Mouse (Mus musculus): ENCODE measurements around the gene Kcnj12.

The Kcnj12 gene

GRCm38 (mm10) chr11:61024996-61025395 lies 2.6 kb downstream of the Kcnj12 start:
- DNase-seq (ENCODE audit: low read depth, low spot score), result no peak

- DNase-seq (ENCODE audit: low read depth, low spot score), result no peak
Observed at GRCm38 (mm10) chr11:61025594-61025993, 3.2 kb downstream of the Kcnj12 start.

- DNase-seq (ENCODE audit: low read depth, low spot score), result no peak
Observed at GRCm38 (mm10) chr11:61026381-61026780, 4.0 kb downstream of the Kcnj12 start.

- peak; percentile 79 for DNase-seq (ENCODE audit: low read depth, low spot score)
Observed at GRCm38 (mm10) chr11:61027160-61027559, 4.8 kb downstream of the Kcnj12 start.

GRCm38 (mm10) chr11:61028211-61028950 lies 6.0 kb downstream of the Kcnj12 start:
- DNase-seq (ENCODE audit: low read depth, low spot score), result no peak

GRCm38 (mm10) chr11:61029116-61029740 lies 6.9 kb downstream of the Kcnj12 start:
- DNase-seq (ENCODE audit: low read depth, low spot score), result no peak

GRCm38 (mm10) chr11:61029864-61030595 lies 7.7 kb downstream of the Kcnj12 start:
- no peak for DNase-seq (ENCODE audit: low read depth, low spot score)

GRCm38 (mm10) chr11:61031137-61031536 lies 8.8 kb downstream of the Kcnj12 start:
- no peak for DNase-seq (ENCODE audit: low read depth, low spot score)

- DNase-seq (ENCODE audit: low read depth, low spot score), result no peak
Observed at GRCm38 (mm10) chr11:61031658-61032445, 9.5 kb downstream of the Kcnj12 start.

- DNase-seq (ENCODE audit: low read depth, low spot score), result no peak
Observed at GRCm38 (mm10) chr11:61032481-61032880, 10.1 kb downstream of the Kcnj12 start.

GRCm38 (mm10) chr11:61033160-61033559 lies 10.8 kb downstream of the Kcnj12 start:
- no peak for DNase-seq (ENCODE audit: low read depth, low spot score)

GRCm38 (mm10) chr11:61036639-61037038 lies 14.3 kb downstream of the Kcnj12 start:
- no peak for DNase-seq (ENCODE audit: low read depth, low spot score)

- DNase-seq (ENCODE audit: low read depth, low spot score), result no peak
Observed at GRCm38 (mm10) chr11:61038277-61038782, 16.0 kb downstream of the Kcnj12 start.

- no peak for DNase-seq (ENCODE audit: low read depth, low spot score)
Observed at GRCm38 (mm10) chr11:61040856-61041652, 18.7 kb downstream of the Kcnj12 start.

- DNase-seq (ENCODE audit: low read depth, low spot score), result no peak
Observed at GRCm38 (mm10) chr11:61042593-61042992, 20.2 kb downstream of the Kcnj12 start.

- peak; percentile 70 for DNase-seq (ENCODE audit: low read depth, low spot score)
Observed at GRCm38 (mm10) chr11:61043055-61043992, 21.0 kb downstream of the Kcnj12 start.

GRCm38 (mm10) chr11:61044741-61045140 lies 22.4 kb downstream of the Kcnj12 start:
- no peak for DNase-seq (ENCODE audit: low read depth, low spot score)

GRCm38 (mm10) chr11:61047441-61047840 lies 25.1 kb downstream of the Kcnj12 start:
- DNase-seq (ENCODE audit: low read depth, low spot score), result no peak

- no peak for DNase-seq (ENCODE audit: low read depth, low spot score)
Observed at GRCm38 (mm10) chr11:61051151-61051550, 28.8 kb downstream of the Kcnj12 start.

GRCm38 (mm10) chr11:61056871-61057270 lies 34.5 kb downstream of the Kcnj12 start:
- no peak for DNase-seq (ENCODE audit: low read depth, low spot score)
